Mouse (Mus musculus): ENCODE data around the gene Mapk3. TPM values are rescaled to one million over a fixed set of nuclear protein-coding genes. Genes with fewer than 3 reads are reported as not detected.

Gene Mapk3
- total RNA-seq (2014; rRNA removed): 109 and 132 TPM in 2 replicates
- 99.9 and 107 TPM in 2 replicates for polyA plus RNA-seq (2015; fragmentation: Nextera tagmentation; extraction: Ambion mirVana)

- H3K36me3 ChIP-seq (ENCODE audit: insufficient read depth, low read length): peaks cover 4% of the 10 kb centered on the region; the same call in 1 of the 2 replicates
- ATAC-seq: peak; percentile 78
- H3K9me3 ChIP-seq (ENCODE audit: low read length): no peaks in the 10 kb centered on the region
- peak within 1 kb of the TSS; percentile 73 for H3K4me3 ChIP-seq (ENCODE audit: low read length)
- peaks cover 24% of the 10 kb centered on the region for H3K4me1 ChIP-seq (ENCODE audit: insufficient read depth, low read length)
- peak within 1 kb of the TSS; percentile 80 for H3K9ac ChIP-seq (replicated peaks; ENCODE audit: low read length)
- H3K27ac ChIP-seq: peak within 1 kb of the TSS; percentile 89
- TF ChIP-seq CTCF (IDR thresholded peaks at IDR 0.05; ENCODE audit: low read depth): peak; percentile 78
- H3K27me3 ChIP-seq (ENCODE audit: insufficient read depth, low read length): no peaks in the 10 kb centered on the region
- H3K4me2 ChIP-seq (ENCODE audit: low read depth, low read length): peak within 1 kb of the TSS; percentile 98
- 2% methylated on average over 35 of the region's 38 CpGs for WGBS
- DNase-seq (ENCODE audit: low spot score): peak; percentile 95
Measured at GRCm38 (mm10) chr7:126759050-126759671, at the start of gene Mapk3. Mapk3 (plus strand) TSS chr7:126759601.

GRCm38 (mm10) chr7:126710266-126710665 lies 49.1 kb upstream of the Mapk3 start:
- Histone ChIP-seq H3K27ac (no peak overlapping the region), H3K27me3 (ENCODE audit: insufficient read depth, low read length) (no peaks in the 10 kb centered on the region; the same call in 1 of the 2 replicates), H3K4me2 (ENCODE audit: low read depth, low read length) (no peak overlapping the region), H3K9ac (replicated peaks; ENCODE audit: low read length) (no peak overlapping the region), H3K4me3 (ENCODE audit: low read length) (no peak overlapping the region), H3K4me1 (ENCODE audit: insufficient read depth, low read length) (no peaks in the 10 kb centered on the region), H3K9me3 (ENCODE audit: low read length) (no peaks in the 10 kb centered on the region), H3K36me3 (ENCODE audit: insufficient read depth, low read length) (no peaks in the 10 kb centered on the region)
- 64% methylated on average over 4 of the region's 4 CpGs for WGBS
- DNase-seq (ENCODE audit: low spot score): no peak
- TF ChIP-seq CTCF (IDR thresholded peaks at IDR 0.05; ENCODE audit: low read depth): no peak
- ATAC-seq: no peak

- no peak overlapping the region for H3K27ac ChIP-seq
- no peaks in the 10 kb centered on the region for H3K36me3 ChIP-seq (ENCODE audit: insufficient read depth, low read length)
- H3K4me3 ChIP-seq (ENCODE audit: low read length): no peak overlapping the region
- 80% methylated on average over 3 of the region's 3 CpGs for WGBS
- no peak overlapping the region for H3K9ac ChIP-seq (replicated peaks; ENCODE audit: low read length)
- no peaks in the 10 kb centered on the region for H3K4me1 ChIP-seq (ENCODE audit: insufficient read depth, low read length)
- no peak for ATAC-seq
- TF ChIP-seq CTCF (IDR thresholded peaks at IDR 0.05; ENCODE audit: low read depth): no peak
- DNase-seq (ENCODE audit: low spot score): no peak
- H3K4me2 ChIP-seq (ENCODE audit: low read depth, low read length): no peak overlapping the region
- H3K9me3 ChIP-seq (ENCODE audit: low read length): no peaks in the 10 kb centered on the region
- H3K27me3 ChIP-seq (ENCODE audit: insufficient read depth, low read length): no peaks in the 10 kb centered on the region; the same call in 1 of the 2 replicates
Measured at GRCm38 (mm10) chr7:126711910-126712309, 47.5 kb upstream of the Mapk3 start.

DNA sequence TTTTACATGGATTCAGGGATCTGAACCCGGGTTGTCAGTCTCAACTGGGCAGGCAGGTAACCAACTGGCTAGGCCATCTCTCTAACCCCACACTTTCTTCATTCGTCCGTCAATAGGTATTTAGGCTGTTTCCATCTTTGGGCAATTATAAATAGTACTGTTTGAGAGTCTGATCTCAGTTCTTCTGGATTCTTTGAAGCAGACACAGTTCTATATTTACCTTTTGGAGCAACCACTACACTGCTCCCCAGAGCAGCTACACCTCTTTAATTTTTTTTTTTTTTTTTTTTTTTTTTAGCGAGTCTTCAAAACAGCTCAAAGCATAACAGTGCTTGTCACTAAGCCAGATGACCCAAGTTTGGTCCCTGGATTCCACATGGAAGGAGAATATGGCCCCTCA lies 43.7 kb upstream of the Mapk3 start:
- Histone ChIP-seq H3K36me3 (ENCODE audit: insufficient read depth, low read length) (no peaks in the 10 kb centered on the region), H3K9ac (replicated peaks; ENCODE audit: low read length) (no peak overlapping the region), H3K27me3 (ENCODE audit: insufficient read depth, low read length) (no peaks in the 10 kb centered on the region), H3K27ac (no peak overlapping the region), H3K4me2 (ENCODE audit: low read depth, low read length) (no peak overlapping the region), H3K4me1 (ENCODE audit: insufficient read depth, low read length) (no peaks in the 10 kb centered on the region), H3K9me3 (ENCODE audit: low read length) (no peaks in the 10 kb centered on the region), H3K4me3 (ENCODE audit: low read length) (no peak overlapping the region)
- 78% methylated on average over 4 of the region's 4 CpGs for WGBS
- ATAC-seq: no peak
- TF ChIP-seq CTCF (IDR thresholded peaks at IDR 0.05; ENCODE audit: low read depth): no peak
- DNase-seq (ENCODE audit: low spot score): no peak

DNA sequence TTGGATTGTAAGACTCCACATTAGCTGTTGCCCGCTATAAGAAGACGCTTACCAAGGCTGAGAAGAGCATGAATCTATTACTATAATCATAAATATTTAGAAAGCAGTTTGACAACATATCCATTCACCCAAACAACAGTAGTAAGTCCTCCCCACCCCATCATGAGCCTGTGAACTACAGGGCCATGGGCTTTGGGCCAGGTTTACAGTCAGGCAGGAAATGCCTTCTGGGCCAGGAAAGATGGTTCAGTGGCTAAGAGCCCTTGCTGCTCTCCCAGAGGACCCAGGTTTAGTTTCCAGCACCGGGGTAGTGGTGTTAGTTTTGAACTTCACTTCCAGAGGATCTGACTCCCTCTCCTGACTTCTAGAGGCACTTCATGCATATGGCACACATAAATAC lies 41.8 kb upstream of the Mapk3 start:
- WGBS: 89% methylated on average over 3 of the region's 3 CpGs
- DNase-seq (ENCODE audit: low spot score): no peak
- Histone ChIP-seq H3K9me3 (ENCODE audit: low read length) (no peaks in the 10 kb centered on the region), H3K4me1 (ENCODE audit: insufficient read depth, low read length) (no peaks in the 10 kb centered on the region), H3K36me3 (ENCODE audit: insufficient read depth, low read length) (no peaks in the 10 kb centered on the region), H3K4me3 (ENCODE audit: low read length) (no peak overlapping the region), H3K4me2 (ENCODE audit: low read depth, low read length) (no peak overlapping the region), H3K27me3 (ENCODE audit: insufficient read depth, low read length) (no peaks in the 10 kb centered on the region), H3K27ac (no peak overlapping the region), H3K9ac (replicated peaks; ENCODE audit: low read length) (no peak overlapping the region)
- no peak for ATAC-seq
- no peak for TF ChIP-seq CTCF (IDR thresholded peaks at IDR 0.05; ENCODE audit: low read depth)

DNA sequence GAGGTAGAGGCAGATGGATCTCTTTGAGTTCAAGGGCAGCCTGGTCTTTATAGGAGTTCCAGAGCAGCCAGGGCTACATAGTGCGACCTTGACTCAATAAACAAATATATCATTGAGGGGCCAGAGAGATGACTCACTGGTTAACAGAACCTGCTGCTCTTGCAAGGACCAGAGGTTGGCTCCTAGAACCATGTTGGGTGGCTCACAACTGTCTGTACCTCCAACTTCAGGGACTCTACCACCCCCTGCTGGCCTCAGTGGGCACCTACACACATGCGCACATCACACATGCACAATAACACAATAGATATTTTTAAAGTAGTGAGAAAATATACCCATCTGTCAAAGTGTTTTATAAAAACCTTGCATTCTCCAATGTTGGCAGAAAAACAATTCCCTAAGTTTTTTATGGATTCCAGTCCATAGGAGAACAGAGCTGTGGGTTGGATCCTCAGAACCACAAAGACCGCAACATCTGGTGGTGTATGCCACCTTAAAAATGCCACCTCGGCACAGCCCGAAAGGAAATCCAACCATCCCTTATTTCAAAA lies 40.5 kb upstream of the Mapk3 start:
- TF ChIP-seq CTCF (IDR thresholded peaks at IDR 0.05; ENCODE audit: low read depth): no peak
- Histone ChIP-seq H3K36me3 (ENCODE audit: insufficient read depth, low read length) (no peaks in the 10 kb centered on the region), H3K4me2 (ENCODE audit: low read depth, low read length) (no peak overlapping the region), H3K27ac (no peak overlapping the region), H3K27me3 (ENCODE audit: insufficient read depth, low read length) (no peaks in the 10 kb centered on the region), H3K4me3 (ENCODE audit: low read length) (no peak overlapping the region), H3K4me1 (ENCODE audit: insufficient read depth, low read length) (no peaks in the 10 kb centered on the region), H3K9me3 (ENCODE audit: low read length) (no peaks in the 10 kb centered on the region), H3K9ac (replicated peaks; ENCODE audit: low read length) (no peak overlapping the region)
- ATAC-seq (no peak), DNase-seq (ENCODE audit: low spot score) (no peak)
- WGBS: 94% methylated on average over 5 of the region's 5 CpGs

GRCm38 (mm10) chr7:126721635-126722034 lies 37.8 kb upstream of the Mapk3 start:
- no peaks in the 10 kb centered on the region for H3K4me1 ChIP-seq (ENCODE audit: insufficient read depth, low read length)
- DNase-seq (ENCODE audit: low spot score) (no peak), ATAC-seq (no peak)
- no peaks in the 10 kb centered on the region for H3K36me3 ChIP-seq (ENCODE audit: insufficient read depth, low read length)
- H3K27ac ChIP-seq: no peak overlapping the region
- no peaks in the 10 kb centered on the region for H3K9me3 ChIP-seq (ENCODE audit: low read length)
- 90% methylated on average over 13 of the region's 13 CpGs for WGBS
- H3K4me3 ChIP-seq (ENCODE audit: low read length): no peak overlapping the region
- H3K4me2 ChIP-seq (ENCODE audit: low read depth, low read length): no peak overlapping the region
- no peak for TF ChIP-seq CTCF (IDR thresholded peaks at IDR 0.05; ENCODE audit: low read depth)
- H3K9ac ChIP-seq (replicated peaks; ENCODE audit: low read length): no peak overlapping the region
- H3K27me3 ChIP-seq (ENCODE audit: insufficient read depth, low read length): no peaks in the 10 kb centered on the region
